Mouse (Mus musculus) spleen, postnatal 14 days (tissue): ENCODE measurements around the gene Arrb1.

ENCODE experiments used
- DNase-seq, 2 experiments: peaks; one replicate each; pipeline ENCODE4 v3.0.0; 2021 to 2022; ENCODE audit warnings: low spot score in 2 of 2

The Arrb1 gene

GRCm38 (mm10) chr7:99627366-99627765, 92.1 kb downstream of the Arrb1 start:
- no peak for DNase-seq

GRCm38 (mm10) chr7:99632286-99632685, 97.0 kb downstream of the Arrb1 start:
- DNase-seq = no peak

GRCm38 (mm10) chr7:99633966-99634665, 98.8 kb downstream of the Arrb1 start:
- no peak for DNase-seq

- no peak for DNase-seq
Observed at GRCm38 (mm10) chr7:99641245-99641644, 106.0 kb downstream of the Arrb1 start.

GRCm38 (mm10) chr7:99642078-99642477, 106.8 kb downstream of the Arrb1 start:
- no peak for DNase-seq

- no peak for DNase-seq
Observed at GRCm38 (mm10) chr7:99644701-99645100, 109.4 kb downstream of the Arrb1 start.

GRCm38 (mm10) chr7:99648623-99649022, 113.4 kb downstream of the Arrb1 start:
- DNase-seq = no peak

GRCm38 (mm10) chr7:99649585-99649984, 114.3 kb downstream of the Arrb1 start:
- no peak for DNase-seq

GRCm38 (mm10) chr7:99654244-99654643, 119.0 kb downstream of the Arrb1 start:
- DNase-seq = no peak
